Mouse (Mus musculus) frontal cortex, postnatal 14 days (tissue): Measurements from ENCODE around the gene Prss38.

ENCODE experiments used
- DNase-seq, 2 experiments: peaks; one replicate each; pipeline ENCODE4 v3.0.0; 2022; ENCODE audit warnings: low spot score in 2 of 2

Gene Prss38

GRCm38 (mm10) chr11:59375475-59375874 lies at the start of gene Prss38:
Prss38 (minus strand) TSS chr11:59375657.
- no peak for DNase-seq

GRCm38 (mm10) chr11:59423010-59423588 lies 47.6 kb upstream of the Prss38 start:
- DNase-seq: no peak

DNA sequence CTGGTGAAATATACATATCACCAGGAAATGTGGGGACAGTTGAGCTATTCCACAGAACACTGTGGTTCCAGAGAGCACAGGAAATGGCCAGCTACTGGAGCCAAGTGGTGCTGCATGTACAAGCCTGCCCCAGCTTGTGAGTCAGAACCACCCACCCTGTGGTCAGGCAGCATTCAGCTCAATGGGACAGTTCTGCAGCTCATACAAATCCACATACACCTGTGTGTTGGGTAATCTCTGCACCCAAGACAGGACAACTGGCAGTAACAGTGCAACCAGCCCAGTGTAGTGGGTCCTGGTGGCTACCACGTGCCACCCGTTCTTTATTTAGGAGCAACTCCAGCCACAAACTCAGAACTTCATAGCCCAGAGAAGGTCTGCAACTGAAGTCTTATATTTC lies 46.5 kb upstream of the Prss38 start:
- no peak for DNase-seq

DNA sequence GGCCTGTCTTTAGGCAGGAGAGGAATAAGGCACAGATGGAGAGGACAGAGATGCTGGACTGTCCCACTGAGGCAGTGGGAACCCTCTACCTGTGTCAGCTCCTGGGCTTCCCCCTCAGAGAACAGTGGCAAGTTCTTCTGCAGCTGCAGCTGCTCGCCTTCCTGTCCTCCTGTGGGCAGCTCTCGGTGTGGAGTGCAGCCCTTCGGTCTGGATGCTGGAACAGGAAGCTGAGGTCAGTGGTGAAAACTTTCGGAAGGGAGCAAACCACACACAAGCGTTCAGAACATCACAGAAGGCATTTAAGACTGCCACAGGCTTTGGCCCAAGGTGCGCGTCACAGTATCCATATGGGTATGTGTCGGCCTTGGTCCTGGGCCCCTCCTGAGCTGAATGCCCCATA lies 46.0 kb upstream of the Prss38 start:
- DNase-seq: no peak

DNA sequence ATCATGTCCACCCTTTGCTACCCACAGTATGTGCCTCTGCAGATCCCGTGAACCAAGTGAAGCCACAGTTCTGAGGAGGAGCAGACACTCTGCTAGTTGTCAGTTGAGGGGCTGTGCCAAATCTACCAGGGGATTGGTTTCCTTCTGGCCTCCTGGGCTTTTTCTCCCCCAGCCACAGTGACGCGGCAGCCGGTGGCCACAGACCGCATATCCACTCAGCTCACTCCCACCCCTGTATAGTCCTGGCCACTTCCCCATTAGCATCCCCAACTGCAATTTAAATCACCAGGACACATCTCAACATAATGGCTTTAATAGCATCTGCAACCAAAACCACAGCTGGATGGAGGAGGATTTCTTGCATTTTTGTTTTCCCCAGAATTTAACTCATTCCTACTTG lies 43.3 kb upstream of the Prss38 start:
- no peak for DNase-seq

DNA sequence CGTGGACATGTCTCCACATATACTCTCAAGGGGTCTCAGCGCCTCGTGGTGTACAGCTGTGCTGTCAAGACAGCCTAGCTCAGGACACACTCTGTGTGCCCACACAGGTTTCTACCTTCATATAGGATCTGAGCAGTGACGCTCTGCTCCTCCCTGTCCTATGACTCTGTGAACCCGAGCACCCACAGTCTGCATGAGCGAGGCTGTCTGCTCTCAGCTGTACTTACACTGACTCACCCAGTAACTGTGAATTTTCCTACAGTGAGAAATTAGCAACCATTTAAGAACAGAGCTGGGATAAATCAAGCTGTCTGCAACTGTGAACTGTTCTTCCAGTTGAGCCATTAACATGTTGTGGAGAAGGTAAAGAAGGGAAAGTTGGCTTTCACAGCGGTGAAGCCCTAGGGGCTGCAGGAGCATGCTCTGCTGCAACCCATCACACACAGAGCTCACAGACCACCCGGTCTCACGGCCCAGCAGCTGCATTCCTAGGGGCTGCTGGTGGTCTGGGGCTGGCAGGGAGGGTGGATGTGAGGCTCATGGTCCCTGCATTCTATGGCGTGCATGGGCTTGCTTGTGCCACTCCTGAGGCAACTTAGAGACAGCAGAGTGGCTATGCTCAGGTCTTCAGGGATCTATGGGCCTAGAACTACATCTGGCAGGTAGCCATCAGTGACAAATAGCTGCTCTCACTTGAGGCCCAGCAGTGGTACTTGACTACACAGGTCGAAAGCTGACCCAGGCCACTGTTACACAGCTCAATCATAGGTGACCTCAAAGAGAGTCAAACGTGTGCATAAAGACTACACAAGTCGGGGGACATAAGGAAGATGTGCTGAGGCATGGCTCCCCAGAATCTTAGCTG lies 37.8 kb upstream of the Prss38 start:
- no peak for DNase-seq

DNA sequence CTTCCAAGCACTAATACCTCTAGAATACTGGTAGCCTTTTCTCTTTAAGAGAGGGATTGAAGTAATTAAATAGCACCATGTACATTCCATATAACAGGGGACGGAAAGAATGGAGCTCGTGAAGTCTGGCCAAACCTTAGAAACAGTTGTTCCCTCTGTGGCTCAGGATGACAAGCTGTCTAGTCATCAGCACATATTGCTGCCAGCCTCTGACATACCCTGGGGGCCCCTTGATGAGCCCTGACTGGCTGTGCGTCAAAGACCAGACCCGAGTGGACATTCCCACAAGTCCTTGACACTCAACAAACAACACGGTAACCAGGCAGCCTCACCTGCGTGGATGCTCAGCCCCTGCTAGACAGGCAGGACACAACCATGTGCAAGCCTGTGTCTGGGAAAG lies 36.6 kb upstream of the Prss38 start:
- no peak for DNase-seq

- no peak for DNase-seq
These were observed 35.4 kb upstream of the Prss38 start for GRCm38 (mm10) chr11:59410851-59411250.

GRCm38 (mm10) chr11:59405761-59406160 lies 30.3 kb upstream of the Prss38 start:
- no peak for DNase-seq

DNA sequence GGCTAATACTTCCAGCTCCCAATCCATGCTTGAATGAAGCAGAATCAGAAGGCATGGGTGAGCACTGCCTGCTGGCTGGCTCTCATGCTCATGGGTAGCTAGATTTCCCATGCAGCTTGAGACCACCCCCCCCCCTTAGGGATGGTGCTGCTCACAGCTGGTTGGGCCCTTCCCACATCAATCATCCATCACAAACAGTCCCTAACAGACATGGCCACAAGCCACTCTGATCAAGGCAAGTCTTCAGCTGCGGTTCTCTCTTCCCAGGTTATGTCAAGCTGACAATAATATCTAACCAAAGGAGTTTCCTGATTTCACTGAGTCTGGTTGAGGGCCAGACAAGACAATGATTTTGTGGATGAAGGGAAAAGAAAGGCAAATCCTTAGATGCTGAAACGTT lies 25.4 kb upstream of the Prss38 start:
- no peak for DNase-seq

- no peak for DNase-seq
These were observed 24.4 kb upstream of the Prss38 start for GRCm38 (mm10) chr11:59399830-59400229.

GRCm38 (mm10) chr11:59397536-59398371 lies 22.3 kb upstream of the Prss38 start:
- no peak for DNase-seq

GRCm38 (mm10) chr11:59394451-59394850 lies 19.0 kb upstream of the Prss38 start:
- DNase-seq: no peak

GRCm38 (mm10) chr11:59393591-59393990 lies 18.1 kb upstream of the Prss38 start:
- peak; percentile 28 to 40 for DNase-seq

- no peak for DNase-seq
These were observed 16.8 kb upstream of the Prss38 start for GRCm38 (mm10) chr11:59392300-59392699.

DNA sequence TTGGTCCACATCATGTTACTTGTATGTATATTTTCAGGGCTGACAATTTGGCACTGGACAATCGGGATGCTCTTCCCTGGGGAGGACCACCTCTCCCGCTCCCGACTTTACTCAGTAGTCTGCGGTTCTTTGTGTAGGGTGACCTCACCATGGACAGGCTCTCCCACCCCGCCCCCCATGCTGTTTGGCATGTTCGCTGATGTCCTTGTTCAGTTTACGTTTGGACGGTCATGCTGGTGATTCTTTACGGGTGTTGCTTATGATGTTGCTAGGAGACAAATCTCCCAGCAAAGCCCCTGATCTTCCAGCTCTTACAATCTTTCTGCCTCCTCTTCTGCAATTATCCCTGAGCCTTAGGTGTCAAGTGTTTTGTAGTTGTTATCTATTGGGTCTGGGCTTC lies 15.0 kb upstream of the Prss38 start:
- DNase-seq: no peak

- no peak for DNase-seq
These were observed 14.2 kb upstream of the Prss38 start for GRCm38 (mm10) chr11:59389617-59390016.

GRCm38 (mm10) chr11:59388806-59389205 lies 13.3 kb upstream of the Prss38 start:
- no peak for DNase-seq

GRCm38 (mm10) chr11:59387471-59387870 lies 12.0 kb upstream of the Prss38 start:
- no peak for DNase-seq

GRCm38 (mm10) chr11:59385123-59385522 lies 9.7 kb upstream of the Prss38 start:
- DNase-seq: no peak

DNA sequence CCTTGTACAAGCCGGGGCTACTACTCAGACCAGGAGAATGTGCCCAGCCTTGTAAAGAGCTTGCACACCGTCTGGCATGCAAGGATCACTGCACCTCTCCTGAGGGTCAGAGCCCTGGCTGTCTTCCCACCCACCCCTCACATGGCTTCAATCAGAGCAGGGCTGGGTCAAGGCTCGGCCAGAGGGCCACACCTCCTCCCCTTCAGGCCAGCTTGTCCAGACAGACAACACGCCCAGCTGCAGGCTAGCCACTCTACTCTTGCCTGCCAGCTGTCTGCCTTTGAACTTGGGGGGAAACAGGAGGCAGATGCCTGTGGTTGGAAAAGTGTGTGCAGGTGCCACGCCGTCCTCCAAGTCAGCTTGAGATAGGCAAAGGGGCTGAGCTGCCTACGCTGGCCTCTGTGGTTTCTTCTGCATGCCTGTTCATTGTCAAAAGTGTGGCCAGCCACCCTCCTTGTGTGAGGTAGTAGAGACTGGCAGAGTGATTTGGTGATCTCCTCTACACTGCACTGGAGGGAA lies 9.0 kb upstream of the Prss38 start:
- DNase-seq: no peak

DNA sequence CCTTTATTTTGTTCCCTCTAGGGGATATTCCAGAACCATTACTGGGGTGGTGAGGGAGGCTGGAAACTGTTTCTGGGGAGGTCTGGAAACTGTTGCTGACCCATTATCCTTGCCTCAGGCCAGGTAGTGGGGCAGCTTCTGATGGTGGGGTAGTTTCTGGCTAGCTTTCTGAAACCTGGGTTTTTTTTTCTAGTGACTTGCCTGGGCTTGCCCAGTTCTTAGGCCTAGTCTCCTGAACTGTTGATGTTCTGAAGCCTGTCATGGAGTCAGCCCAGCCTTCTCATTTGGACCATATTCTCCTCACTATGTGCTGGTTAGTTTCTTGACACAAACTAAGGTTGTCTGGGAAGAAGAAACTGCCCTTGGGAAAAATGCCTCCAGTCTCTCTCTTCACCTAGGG lies 4.1 kb upstream of the Prss38 start:
- no peak for DNase-seq
